Mouse (Mus musculus): ENCODE measurements around the gene Rgmb. TPM values are rescaled to one million over a fixed set of nuclear protein-coding genes. Genes with fewer than 3 reads are reported as not detected.

The Rgmb gene
- polyA plus RNA-seq, 1 experiment from 2014 or later = 53.7 TPM

DNA sequence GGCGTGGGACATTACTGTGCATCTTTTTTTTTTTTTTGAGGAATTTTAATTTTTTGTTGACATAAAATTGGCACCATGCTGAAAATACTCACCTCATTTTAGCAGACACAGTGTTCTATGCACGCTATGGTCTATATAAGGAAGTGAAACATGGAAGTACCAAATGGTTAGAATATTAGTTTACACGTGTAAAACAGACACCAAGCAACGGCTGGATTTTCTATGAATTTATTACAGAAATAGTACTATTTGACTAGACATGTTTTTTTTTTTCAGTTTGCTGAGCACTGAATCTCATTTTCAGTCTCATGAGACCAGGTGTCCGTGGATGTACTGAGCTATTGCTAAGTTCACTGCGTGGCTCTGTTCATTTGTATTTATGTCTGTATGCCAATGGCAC is 56.9 kb downstream of the Rgmb start:
- Histone ChIP-seq H3K36me3 (peaks cover 27% of the 10 kb centered on the region), H3K27ac (replicated peaks) (no peak overlapping the region), H3K9me3 (replicated peaks) (no peaks in the 10 kb centered on the region), H3K9ac (replicated peaks) (no peak overlapping the region), H3K27me3 (replicated peaks) (no peaks in the 10 kb centered on the region), H3K4me3 (replicated peaks) (no peak overlapping the region), H3K4me1 (no peaks in the 10 kb centered on the region), H3K4me2 (no peak overlapping the region)
- 77% methylated on average over 6 of the region's 6 CpGs for WGBS
- ATAC-seq (ENCODE audit: low FRiP score) = no peak

DNA sequence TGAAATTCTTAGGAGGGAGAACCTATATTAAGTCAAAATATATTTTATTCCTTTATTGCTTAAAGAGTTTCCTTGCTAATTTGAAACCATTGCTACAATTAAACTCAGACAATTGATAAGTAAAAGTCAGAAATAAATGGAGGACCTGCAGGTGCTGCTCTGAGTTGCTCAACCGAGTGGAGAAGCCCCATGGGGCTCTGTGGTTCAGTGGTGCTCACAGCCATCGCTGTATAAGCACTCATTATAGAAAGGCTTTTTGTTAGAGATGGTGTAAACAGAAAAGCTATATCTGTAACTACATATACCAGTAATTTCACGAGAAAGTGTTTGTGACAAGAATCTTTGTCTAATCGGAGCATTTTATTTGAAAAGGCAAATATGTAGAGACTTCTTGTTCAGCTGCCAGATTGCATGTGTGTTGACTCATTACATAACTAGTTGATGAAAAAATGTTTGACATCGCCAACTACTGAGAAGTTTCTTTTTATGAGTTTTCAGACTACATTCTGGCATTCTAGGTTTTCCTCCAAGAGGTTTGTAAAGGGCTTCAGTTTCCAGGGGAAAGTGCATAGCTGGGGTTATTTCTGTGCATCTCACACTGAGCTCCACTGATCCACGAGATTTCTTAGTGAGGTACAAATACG is 61.6 kb downstream of the Rgmb start:
- Histone ChIP-seq H3K27ac (replicated peaks) (no peak overlapping the region), H3K9me3 (replicated peaks) (no peaks in the 10 kb centered on the region), H3K36me3 (peaks cover 62% of the 10 kb centered on the region), H3K4me1 (no peaks in the 10 kb centered on the region), H3K9ac (replicated peaks) (no peak overlapping the region), H3K4me3 (replicated peaks) (no peak overlapping the region), H3K27me3 (replicated peaks) (no peaks in the 10 kb centered on the region), H3K4me2 (no peak overlapping the region)
- whole genome bisulfite sequencing = 84% methylated on average over 7 of the region's 7 CpGs
- ATAC-seq (ENCODE audit: low FRiP score) = no peak

DNA sequence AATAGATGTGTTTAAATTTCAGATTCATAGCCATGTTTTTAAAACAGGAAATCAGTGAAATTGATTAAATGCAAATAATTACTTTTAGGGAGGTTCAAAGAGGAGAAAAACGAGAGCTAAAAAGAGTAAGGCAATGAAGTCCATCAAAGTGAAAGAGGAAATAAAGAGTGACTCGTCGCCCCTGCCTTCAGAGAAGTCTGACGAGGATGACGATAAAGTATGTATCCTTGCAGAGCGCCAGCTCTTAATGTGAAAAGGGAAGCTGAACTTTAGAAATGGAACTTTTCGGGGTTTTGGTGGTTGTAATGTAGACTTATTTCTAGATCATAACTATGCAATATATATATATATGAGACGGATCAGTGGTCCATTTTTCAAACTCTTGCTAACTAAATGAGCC is 69.6 kb downstream of the Rgmb start:
- H3K36me3 ChIP-seq = peaks cover 63% of the 10 kb centered on the region
- 91% methylated on average over 8 of the region's 8 CpGs for WGBS

More for the DNA sequence above, 69.6 kb downstream of the Rgmb start:
- no peaks in the 10 kb centered on the region for H3K4me1 ChIP-seq
- no peak overlapping the region for H3K4me3 ChIP-seq (replicated peaks)
- H3K4me2 ChIP-seq = no peak overlapping the region
- no peak for ATAC-seq (ENCODE audit: low FRiP score)
- no peaks in the 10 kb centered on the region for H3K27me3 ChIP-seq (replicated peaks)
- H3K27ac ChIP-seq (replicated peaks) = no peak overlapping the region
- no peak overlapping the region for H3K9ac ChIP-seq (replicated peaks)
- no peaks in the 10 kb centered on the region for H3K9me3 ChIP-seq (replicated peaks)

Other genes with a start within 250 kb of the Rgmb start
- gene Chd1, start 126.1 kb downstream of the Rgmb start, polyA plus RNA-seq (2015; fragmentation: Nextera tagmentation; extraction: Ambion mirVana) = 14.1 and 19.7 TPM in 2 replicates